Mouse (Mus musculus): ENCODE data around the gene Pin1. TPM values are rescaled to one million over a fixed set of nuclear protein-coding genes. Genes with fewer than 3 reads are reported as not detected.

Pin1 gene
- polyA plus RNA-seq, 1 experiment from 2014 or later, result 47.5 TPM

DNA sequence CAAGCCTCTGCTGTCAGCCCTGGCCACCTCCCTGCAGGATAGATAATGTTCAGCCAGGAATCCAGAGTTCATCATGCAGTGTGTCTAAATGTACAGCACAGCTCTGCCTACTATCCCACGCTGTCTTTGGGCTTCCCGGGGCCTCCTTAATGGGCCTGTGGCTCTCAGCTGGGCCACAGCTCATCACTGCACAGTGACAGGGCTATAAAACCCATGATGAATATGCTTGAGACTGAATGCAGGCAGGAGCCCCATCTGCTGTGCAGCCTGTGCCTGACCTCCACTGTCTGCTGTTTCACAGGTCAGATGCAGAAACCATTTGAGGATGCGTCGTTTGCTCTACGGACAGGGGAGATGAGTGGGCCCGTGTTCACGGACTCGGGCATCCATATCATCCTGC is 11.0 kb downstream of the Pin1 start:
- 93% methylated on average over 8 of the region's 8 CpGs for WGBS
- Histone ChIP-seq H3K4me3 (no peak overlapping the region), H3K36me3 (peaks cover 71% of the 10 kb centered on the region), H3K4me1 (peaks cover 13% of the 10 kb centered on the region), H3K27me3 (replicated peaks) (no peaks in the 10 kb centered on the region), H3K4me2 (no peak overlapping the region), H3K27ac (replicated peaks) (no peak overlapping the region), H3K9me3 (no peaks in the 10 kb centered on the region), H3K9ac (no peak overlapping the region)
- no peak for ATAC-seq (ENCODE audit: extremely low read depth, insufficient number of reproducible peaks, low FRiP score, low TSS enrichment)

DNA sequence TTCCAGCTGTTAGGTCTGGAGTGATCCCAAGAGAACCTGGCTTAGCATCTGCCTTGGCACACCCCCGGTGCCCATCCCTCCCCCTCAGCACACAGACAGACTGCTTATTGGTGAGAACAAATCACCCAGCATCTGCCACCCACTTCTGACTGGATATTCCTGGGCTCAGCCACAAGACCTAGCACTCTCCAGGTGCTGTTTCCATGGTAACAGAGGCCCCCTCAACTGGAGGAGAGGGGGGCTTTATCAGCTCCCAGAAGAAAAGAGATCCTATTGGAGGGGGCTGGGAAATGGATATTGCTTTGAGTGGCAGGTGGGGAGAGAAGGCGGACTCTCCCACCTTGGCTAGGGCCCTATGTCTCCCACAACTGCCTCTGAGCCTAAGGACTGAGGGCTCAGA is 12.1 kb downstream of the Pin1 start:
- no peak for ATAC-seq (ENCODE audit: extremely low read depth, insufficient number of reproducible peaks, low FRiP score, low TSS enrichment)
- no peak overlapping the region for H3K27ac ChIP-seq (replicated peaks)
- 98% methylated on average over 2 of the region's 2 CpGs for WGBS
- peaks cover 9% of the 10 kb centered on the region for H3K4me1 ChIP-seq
- no peaks in the 10 kb centered on the region for H3K27me3 ChIP-seq (replicated peaks)
- H3K4me2 ChIP-seq, result no peak overlapping the region
- H3K36me3 ChIP-seq, result peaks cover 61% of the 10 kb centered on the region
- no peak overlapping the region for H3K4me3 ChIP-seq
- no peaks in the 10 kb centered on the region for H3K9me3 ChIP-seq
- no peak overlapping the region for H3K9ac ChIP-seq

DNA sequence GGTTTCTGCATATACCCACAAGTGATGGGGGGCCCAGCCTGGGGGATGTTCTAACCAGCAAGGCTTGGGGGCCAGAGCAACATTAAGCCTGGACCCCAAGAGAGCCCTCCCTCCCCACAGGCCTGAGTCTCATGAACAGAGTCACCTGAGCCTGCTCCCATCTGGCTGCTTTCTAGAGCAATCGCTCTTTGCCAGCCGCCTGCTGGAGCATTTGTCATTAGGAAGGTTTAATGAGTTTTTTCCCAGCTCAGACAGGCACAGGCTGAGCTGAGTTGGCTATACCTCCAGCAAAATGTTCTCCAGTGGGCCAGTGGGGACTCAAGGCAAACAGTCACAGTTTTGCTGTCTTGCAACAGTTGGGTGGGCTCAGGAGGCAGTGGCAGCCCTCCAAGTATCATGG is 12.5 kb downstream of the Pin1 start:
- no peak for ATAC-seq (ENCODE audit: extremely low read depth, insufficient number of reproducible peaks, low FRiP score, low TSS enrichment)
- Histone ChIP-seq H3K4me1 (peaks cover 9% of the 10 kb centered on the region), H3K4me3 (no peak overlapping the region), H3K9ac (no peak overlapping the region), H3K4me2 (no peak overlapping the region), H3K27me3 (replicated peaks) (no peaks in the 10 kb centered on the region), H3K27ac (replicated peaks) (no peak overlapping the region), H3K9me3 (no peaks in the 10 kb centered on the region), H3K36me3 (peaks cover 57% of the 10 kb centered on the region)
- 89% methylated on average over 2 of the region's 2 CpGs for WGBS

DNA sequence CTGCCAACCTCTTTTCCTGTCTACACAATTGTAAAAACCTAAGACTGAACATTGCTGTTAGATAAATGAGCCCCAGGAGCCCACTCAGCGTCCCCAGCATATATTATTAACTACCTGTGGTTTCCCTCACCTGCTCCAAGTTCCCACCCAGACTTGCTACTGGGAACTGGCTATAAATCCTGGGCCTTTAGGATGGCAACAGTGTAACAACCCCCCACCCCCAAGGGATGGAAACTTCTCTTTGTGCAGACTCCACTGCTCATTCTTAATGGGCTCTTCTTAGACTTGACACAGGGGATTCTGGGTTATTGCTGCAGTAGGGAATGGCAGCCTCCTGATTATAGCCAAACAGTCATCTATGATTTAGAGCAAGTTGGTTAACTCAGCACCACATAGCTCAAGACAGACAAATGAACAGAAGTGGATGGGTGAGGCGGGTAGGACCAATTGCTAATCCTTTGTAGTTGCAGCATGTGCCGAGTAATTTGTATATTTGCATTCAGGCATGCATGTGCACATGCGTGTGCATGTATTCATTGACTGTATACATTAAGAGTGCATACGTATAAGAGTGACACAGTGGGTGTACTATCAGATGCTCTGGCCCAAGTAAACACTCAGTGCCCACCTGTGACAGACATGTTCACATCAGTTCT is 13.2 kb downstream of the Pin1 start:
- Histone ChIP-seq H3K36me3 (peaks cover 49% of the 10 kb centered on the region), H3K9me3 (no peaks in the 10 kb centered on the region), H3K27me3 (replicated peaks) (no peaks in the 10 kb centered on the region), H3K27ac (replicated peaks) (no peak overlapping the region), H3K4me3 (no peak overlapping the region), H3K4me1 (peaks cover 9% of the 10 kb centered on the region), H3K4me2 (no peak overlapping the region), H3K9ac (no peak overlapping the region)
- ATAC-seq (ENCODE audit: extremely low read depth, insufficient number of reproducible peaks, low FRiP score, low TSS enrichment), result no peak
- 83% methylated on average over 5 of the region's 5 CpGs for WGBS

DNA sequence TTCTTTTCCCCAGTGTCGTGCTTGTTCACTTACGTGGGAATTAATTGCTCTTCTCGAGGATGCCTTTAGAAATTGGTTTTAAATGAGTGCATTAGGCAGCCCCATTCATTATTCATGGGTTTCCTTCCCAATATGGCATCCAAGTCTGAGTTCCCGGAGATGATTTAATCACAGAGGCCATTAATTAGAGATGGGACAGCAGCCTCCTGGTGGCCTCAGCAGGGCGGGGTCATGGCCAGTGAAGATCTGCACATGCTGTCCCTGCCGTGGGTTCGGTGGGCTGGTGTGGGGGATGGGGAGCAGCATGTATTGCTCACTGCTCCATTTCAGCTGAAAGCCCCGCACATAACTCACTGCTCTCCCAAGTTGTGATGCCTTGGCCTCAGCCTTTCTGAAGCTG is 14.0 kb downstream of the Pin1 start:
- 43% methylated on average over 8 of the region's 8 CpGs for WGBS
- no peak for ATAC-seq (ENCODE audit: extremely low read depth, insufficient number of reproducible peaks, low FRiP score, low TSS enrichment)
- Histone ChIP-seq H3K9me3 (no peaks in the 10 kb centered on the region), H3K9ac (no peak overlapping the region), H3K27me3 (replicated peaks) (no peaks in the 10 kb centered on the region), H3K36me3 (peaks cover 41% of the 10 kb centered on the region), H3K4me3 (no peak overlapping the region), H3K27ac (replicated peaks) (no peak overlapping the region), H3K4me1 (peaks cover 9% of the 10 kb centered on the region), H3K4me2 (no peak overlapping the region)

DNA sequence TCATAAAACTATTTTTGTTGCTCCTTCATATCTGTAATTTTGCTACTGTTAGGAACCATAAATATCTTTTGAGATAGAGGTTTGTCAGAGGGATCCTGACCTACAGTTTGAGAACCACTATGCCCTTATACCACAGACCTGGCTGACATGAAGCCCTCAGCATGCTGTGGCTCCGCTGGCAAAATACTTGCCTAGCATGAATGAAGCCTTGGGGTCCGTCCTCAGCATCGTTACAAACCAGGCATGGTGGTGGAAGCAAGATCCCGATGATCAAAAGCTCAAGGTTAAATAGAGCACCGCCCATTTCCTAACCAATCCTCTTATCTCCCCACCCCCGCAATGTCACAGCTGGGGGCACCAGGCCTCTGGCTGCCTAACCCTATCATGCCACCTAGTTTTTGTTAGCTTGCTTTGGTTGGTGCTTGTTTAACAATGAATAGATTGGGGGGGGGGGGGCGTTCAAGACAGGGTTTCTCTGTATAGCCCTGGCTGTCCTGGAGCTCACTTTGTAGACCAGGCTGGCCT is 14.7 kb downstream of the Pin1 start:
- WGBS, result 11% methylated on average over 7 of the region's 7 CpGs
- Histone ChIP-seq H3K9ac (no peak overlapping the region), H3K4me2 (no peak overlapping the region), H3K4me3 (no peak overlapping the region), H3K4me1 (peaks cover 9% of the 10 kb centered on the region), H3K27me3 (replicated peaks) (no peaks in the 10 kb centered on the region), H3K27ac (replicated peaks) (no peak overlapping the region), H3K9me3 (no peaks in the 10 kb centered on the region), H3K36me3 (peaks cover 35% of the 10 kb centered on the region)
- no peak for ATAC-seq (ENCODE audit: extremely low read depth, insufficient number of reproducible peaks, low FRiP score, low TSS enrichment)

DNA sequence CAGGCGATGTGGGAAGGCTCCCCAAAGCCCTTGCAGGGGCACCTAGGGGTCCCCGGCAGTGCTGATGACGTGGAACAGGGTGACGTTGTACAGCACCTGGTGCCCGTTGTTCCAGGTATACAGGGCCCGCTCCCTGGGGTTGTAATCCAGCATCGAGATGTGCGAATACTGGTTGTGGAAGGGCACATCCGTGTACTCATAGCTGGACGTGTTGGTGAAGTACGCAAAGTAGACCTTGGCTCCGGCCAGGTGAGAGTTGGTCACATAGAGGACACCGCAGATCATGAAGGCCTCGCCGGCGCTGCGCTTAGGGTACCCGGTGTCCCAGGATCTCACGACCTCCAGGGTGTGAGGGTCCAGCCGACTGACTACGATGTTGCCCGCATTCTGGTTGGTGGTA is 16.2 kb downstream of the Pin1 start:
- 90% methylated on average over 22 of the region's 22 CpGs for WGBS
- no peaks in the 10 kb centered on the region for H3K27me3 ChIP-seq (replicated peaks)

DNA sequence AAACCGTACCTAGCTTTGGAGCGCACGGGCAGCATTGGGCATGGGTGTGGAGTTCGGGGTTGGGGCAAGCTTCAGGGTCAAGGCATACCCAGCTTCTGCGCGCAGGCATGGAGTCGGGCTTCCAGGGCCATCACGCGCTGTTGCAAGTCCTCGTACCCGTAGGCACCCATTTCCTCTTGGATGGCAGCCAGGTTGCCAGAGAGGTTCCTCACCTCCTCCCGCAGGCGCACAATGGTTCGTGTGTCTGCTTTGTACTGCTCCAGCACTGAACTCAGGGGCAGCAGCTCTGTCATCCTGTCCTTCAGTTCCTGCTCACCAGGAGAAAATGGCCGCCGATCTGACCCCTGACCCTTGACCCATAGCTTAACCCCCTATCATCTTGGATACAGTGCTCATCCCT is 20.2 kb downstream of the Pin1 start:
- H3K36me3 ChIP-seq, result no peaks in the 10 kb centered on the region
- H3K4me2 ChIP-seq, result no peak overlapping the region
- no peak for ATAC-seq (ENCODE audit: extremely low read depth, insufficient number of reproducible peaks, low FRiP score, low TSS enrichment)
- H3K9me3 ChIP-seq, result no peaks in the 10 kb centered on the region
- H3K9ac ChIP-seq, result no peak overlapping the region
- H3K27me3 ChIP-seq (replicated peaks), result 0 out of 2 replicates have a peak, but pooled peaks cover 4% of the 10 kb centered on the region
- no peak overlapping the region for H3K27ac ChIP-seq (replicated peaks)
- H3K4me3 ChIP-seq, result no peak overlapping the region
- H3K4me1 ChIP-seq, result peaks cover 7% of the 10 kb centered on the region; the same call in 1 of the 2 replicates
- 75% methylated on average over 16 of the region's 16 CpGs for WGBS

More for the DNA sequence above, 16.2 kb downstream of the Pin1 start:
- H3K27ac ChIP-seq (replicated peaks), result no peak overlapping the region
- peaks cover 20% of the 10 kb centered on the region for H3K36me3 ChIP-seq
- H3K4me1 ChIP-seq, result peaks cover 9% of the 10 kb centered on the region
- no peak for ATAC-seq (ENCODE audit: extremely low read depth, insufficient number of reproducible peaks, low FRiP score, low TSS enrichment)
- no peak overlapping the region for H3K4me3 ChIP-seq
- no peaks in the 10 kb centered on the region for H3K9me3 ChIP-seq
- no peak overlapping the region for H3K4me2 ChIP-seq
- H3K9ac ChIP-seq, result no peak overlapping the region

DNA sequence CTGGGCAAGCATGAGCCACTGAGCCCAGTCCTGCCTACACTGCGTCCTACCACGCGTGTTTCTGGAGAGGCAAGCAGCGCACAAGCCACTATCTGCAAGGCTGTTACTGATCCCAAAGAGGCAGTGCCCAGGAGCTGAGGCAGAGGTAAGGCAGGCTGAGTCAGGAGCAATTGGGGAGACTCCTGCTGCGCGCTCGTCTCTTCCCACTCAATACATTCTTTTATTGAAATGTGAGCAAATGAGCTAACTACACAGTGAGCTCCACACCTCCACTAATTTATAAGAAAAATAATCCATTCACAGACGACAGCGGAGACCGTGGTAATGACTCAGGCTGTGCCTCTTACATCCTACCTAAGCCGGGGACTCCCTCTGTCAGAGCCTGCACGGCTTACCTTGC is 26.0 kb downstream of the Pin1 start:
- WGBS, result 86% methylated on average over 12 of the region's 12 CpGs
- Histone ChIP-seq H3K9me3 (no peaks in the 10 kb centered on the region), H3K4me2 (no peak overlapping the region), H3K4me3 (no peak overlapping the region), H3K9ac (no peak overlapping the region), H3K27me3 (replicated peaks) (0 out of 2 replicates have a peak, but pooled peaks cover 4% of the 10 kb centered on the region), H3K27ac (replicated peaks) (no peak overlapping the region), H3K4me1 (peaks cover 7% of the 10 kb centered on the region; the same call in 1 of the 2 replicates), H3K36me3 (no peaks in the 10 kb centered on the region)
- ATAC-seq (ENCODE audit: extremely low read depth, insufficient number of reproducible peaks, low FRiP score, low TSS enrichment), result no peak

DNA sequence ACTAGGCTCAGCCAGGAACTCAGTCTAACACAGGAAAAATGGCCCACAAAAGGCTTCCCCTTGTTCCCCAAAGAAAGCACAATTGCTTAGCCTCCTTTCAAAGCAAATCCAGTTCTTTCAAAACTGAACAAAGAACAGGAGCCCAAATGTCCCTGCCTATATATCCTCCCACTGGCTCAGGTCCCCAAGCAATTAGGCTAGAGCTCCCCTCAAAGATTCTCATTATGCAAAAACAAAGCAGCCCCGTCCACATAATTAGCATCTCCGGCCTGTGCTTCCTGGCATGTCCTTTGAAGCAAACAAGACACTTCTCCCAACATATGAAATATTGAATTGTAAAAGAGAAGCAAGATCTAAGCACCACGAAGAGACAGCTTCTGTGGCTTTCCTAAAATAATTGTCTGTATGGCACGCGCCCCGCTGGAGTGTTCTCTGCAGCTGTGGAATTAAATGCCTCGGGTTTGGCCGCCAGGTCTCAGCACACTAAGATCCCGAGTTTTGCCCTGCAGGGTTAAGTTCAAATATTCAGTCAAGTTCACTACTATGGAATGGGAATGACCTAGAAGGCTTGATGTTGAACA is 28.6 kb downstream of the Pin1 start:
- no peak overlapping the region for H3K4me3 ChIP-seq
- WGBS, result 80% methylated on average over 9 of the region's 9 CpGs
- no peak overlapping the region for H3K9ac ChIP-seq
- no peaks in the 10 kb centered on the region for H3K4me1 ChIP-seq
- no peaks in the 10 kb centered on the region for H3K36me3 ChIP-seq
- no peak overlapping the region for H3K27ac ChIP-seq (replicated peaks)
- no peak overlapping the region for H3K4me2 ChIP-seq
- ATAC-seq (ENCODE audit: extremely low read depth, insufficient number of reproducible peaks, low FRiP score, low TSS enrichment), result no peak
- H3K9me3 ChIP-seq, result no peaks in the 10 kb centered on the region
- no peaks in the 10 kb centered on the region for H3K27me3 ChIP-seq (replicated peaks)

DNA sequence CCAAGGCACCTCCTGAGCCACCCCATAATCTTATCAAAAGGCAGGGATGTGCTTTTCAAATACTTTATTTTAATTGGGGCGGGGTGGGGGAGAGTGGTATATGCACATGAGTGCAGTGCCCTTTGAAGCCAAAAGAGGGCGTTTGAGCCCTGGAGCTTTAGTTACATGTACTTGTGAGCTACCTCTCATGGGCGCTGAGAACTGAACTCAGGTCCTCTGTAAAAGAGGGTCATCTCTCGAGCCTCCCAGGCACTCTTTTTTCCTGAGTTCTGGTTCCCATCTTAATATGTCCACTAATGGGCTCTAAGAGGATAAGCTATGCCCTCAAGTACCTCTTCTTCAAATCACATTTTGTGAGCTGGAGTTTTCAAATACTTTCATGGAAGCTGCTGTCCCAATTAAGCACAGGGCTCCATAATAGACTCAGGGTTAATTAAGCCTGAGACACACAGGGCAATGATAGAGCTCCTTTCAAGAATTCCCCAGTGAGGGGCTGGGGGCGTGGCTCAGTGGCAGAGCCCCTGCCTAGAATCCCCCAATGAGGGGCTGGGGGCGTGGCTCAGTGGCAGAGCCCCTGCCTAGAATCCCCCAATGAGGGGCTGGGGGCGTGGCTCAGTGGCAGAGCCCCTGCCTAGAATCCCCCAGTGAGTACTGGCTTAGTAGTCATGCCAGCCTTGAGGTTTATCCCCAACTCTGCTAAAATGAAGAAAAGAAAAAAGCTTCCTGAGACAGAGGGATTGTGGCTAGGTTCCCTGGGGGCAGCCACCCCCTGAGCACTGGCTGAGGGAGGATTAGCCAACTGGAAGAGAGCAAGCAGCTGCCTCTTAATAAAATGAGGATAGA is 29.9 kb downstream of the Pin1 start:
- Histone ChIP-seq H3K9ac (no peak overlapping the region), H3K36me3 (no peaks in the 10 kb centered on the region), H3K9me3 (no peaks in the 10 kb centered on the region), H3K27ac (replicated peaks) (no peak overlapping the region), H3K4me3 (no peak overlapping the region), H3K4me2 (no peak overlapping the region), H3K27me3 (replicated peaks) (no peaks in the 10 kb centered on the region), H3K4me1 (no peaks in the 10 kb centered on the region)
- no peak for ATAC-seq (ENCODE audit: extremely low read depth, insufficient number of reproducible peaks, low FRiP score, low TSS enrichment)
- WGBS, result 37% methylated on average over 7 of the region's 7 CpGs

All from heart, embryonic 13.5 days (tissue).